Mouse (Mus musculus) lung, adult 2 months (tissue): ENCODE data around the gene Snx6.

Experiments used
- CTCF ChIP-seq: fragments of 200-500 bp; IDR thresholded peaks from 2 replicates; pipeline ENCODE4 v1.5.1; 2011; ENCODE audit warnings: mild to moderate bottlenecking, low read length, control low read depth; ENCODE audit not compliant: insufficient read depth
- POLR2A ChIP-seq: fragments of 200-500 bp; IDR thresholded peaks from 2 replicates; pipeline ENCODE4 v1.6.1; 2011; ENCODE audit warnings: low read depth, mild to moderate bottlenecking, control low read depth, low read length, borderline replicate concordance; ENCODE audit errors: extremely low read depth

GRCm38 (mm10) chr12:54794392-54794791, 1.1 kb downstream of the Snx6 start:
- TF ChIP-seq CTCF (no peak), POLR2A (no peak)
